Mouse (Mus musculus) hindbrain, embryonic 14.5 days (tissue): ENCODE measurements around the gene Olfr1016. TPM values are rescaled to one million over a fixed set of nuclear protein-coding genes. Genes with fewer than 3 reads are reported as not detected.

Experiments used
- ATAC-seq: fragments of 200-750 bp; cut with Nextera tagmentation; 2 replicates; pipeline ENCODE4 v1.8.0; 2017; ENCODE audit warnings: moderate number of reproducible peaks, mild to moderate bottlenecking, moderate TSS enrichment, moderate library complexity; ENCODE audit not compliant: low FRiP score
- DNase-seq: peaks from one replicate; pipeline ENCODE4 v3.0.0-alpha.2; 2015; ENCODE audit warnings: low spot score
- H3K27ac ChIP-seq: fragments of 300-500 bp; sonication (generic); 2 replicates; pipeline ENCODE4 v1.5.1; 2014; ENCODE audit warnings: mild to moderate bottlenecking, moderate library complexity
- H3K27me3 ChIP-seq: fragments of 300-500 bp; sonication (generic); 2 replicates; pipeline ENCODE4 v1.6.1; 2014; ENCODE audit warnings: mild to moderate bottlenecking, low read length, mixed read lengths; ENCODE audit not compliant: control insufficient read depth, insufficient read depth
- H3K36me3 ChIP-seq: fragments of 300-500 bp; sonication (generic); replicated peaks from 2 replicates; pipeline ENCODE4 v1.6.1; 2014; ENCODE audit not compliant: control insufficient read depth, insufficient read depth
- H3K4me1 ChIP-seq: fragments of 300-500 bp; sonication (generic); replicated peaks from 2 replicates; pipeline ENCODE4 v1.6.1; 2014; ENCODE audit warnings: antibody characterized with exemption, low read length, mixed read lengths; ENCODE audit not compliant: control insufficient read depth, insufficient read depth
- H3K4me2 ChIP-seq: fragments of 300-500 bp; sonication (generic); replicated peaks from 2 replicates; pipeline ENCODE4 v1.6.1; 2014; ENCODE audit warnings: mild to moderate bottlenecking, moderate library complexity
- H3K4me3 ChIP-seq: fragments of 300-500 bp; sonication (generic); replicated peaks from 2 replicates; pipeline ENCODE4 v1.5.1; 2014; ENCODE audit warnings: mild to moderate bottlenecking, low read length
- H3K9ac ChIP-seq: fragments of 300-500 bp; sonication (generic); 2 replicates; pipeline ENCODE4 v1.6.1; 2014
- H3K9me3 ChIP-seq: fragments of 300-500 bp; sonication (generic); 2 replicates; pipeline ENCODE4 v1.6.1; 2016; ENCODE audit warnings: low read length; ENCODE audit not compliant: control insufficient read depth
- WGBS: fragments of 180-500 bp; shearing (Covaris S2); extraction: QIAGEN DNeasy Blood & Tissue Kit; methylation state at CpG from one replicate; pipeline ENCODE4 v1.1.7; 2014; 5-methylcytosine and 5-hydroxymethylcytosine counted together
- polyA plus RNA-seq: library from polyadenylated mRNA; unstranded; fragments of >200 nt; fragmentation: Nextera tagmentation; extraction: Ambion mirVana; gene quantifications from 2 replicates; pipeline ENCODE4 v1.2.1, GENCODE M21; 2014

Gene Olfr1016
- polyA plus RNA-seq = not detected in 2 replicates

DNA sequence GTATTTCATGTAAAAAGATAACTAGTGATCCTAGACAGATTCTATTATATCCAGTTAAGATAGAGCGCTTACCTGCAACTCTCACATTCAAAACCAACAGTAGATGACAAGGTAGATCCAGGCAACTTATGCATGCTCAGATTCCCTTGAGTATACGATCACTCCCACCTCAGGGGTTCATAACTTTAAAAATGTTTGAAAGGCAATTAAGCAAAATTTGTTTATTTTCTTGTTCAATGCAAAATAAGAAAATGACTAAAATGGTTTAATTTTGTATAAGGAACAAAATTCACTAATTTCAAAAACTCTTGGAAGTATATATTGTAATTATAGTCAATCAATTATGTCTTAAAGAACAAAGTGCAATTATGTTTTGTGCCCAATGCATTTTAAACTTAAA is at the start of gene Olfr1016:
Gene Olfr1016, minus strand, starts transcription at position 101 of the 400 bp plus-strand sequence.
- H3K36me3 ChIP-seq = no peaks in the 10 kb centered on the region
- DNase-seq (no peak), ATAC-seq (no peak)
- no peaks in the 10 kb centered on the region for H3K27me3 ChIP-seq
- H3K4me3 ChIP-seq = no peak within 1 kb of the TSS
- H3K4me1 ChIP-seq = no peaks in the 10 kb centered on the region
- H3K9me3 ChIP-seq = no peaks in the 10 kb centered on the region
- H3K27ac ChIP-seq = no peak within 1 kb of the TSS
- no peak within 1 kb of the TSS for H3K9ac ChIP-seq
- 92% methylated on average over 2 of the region's 2 CpGs for WGBS
- no peak within 1 kb of the TSS for H3K4me2 ChIP-seq

DNA sequence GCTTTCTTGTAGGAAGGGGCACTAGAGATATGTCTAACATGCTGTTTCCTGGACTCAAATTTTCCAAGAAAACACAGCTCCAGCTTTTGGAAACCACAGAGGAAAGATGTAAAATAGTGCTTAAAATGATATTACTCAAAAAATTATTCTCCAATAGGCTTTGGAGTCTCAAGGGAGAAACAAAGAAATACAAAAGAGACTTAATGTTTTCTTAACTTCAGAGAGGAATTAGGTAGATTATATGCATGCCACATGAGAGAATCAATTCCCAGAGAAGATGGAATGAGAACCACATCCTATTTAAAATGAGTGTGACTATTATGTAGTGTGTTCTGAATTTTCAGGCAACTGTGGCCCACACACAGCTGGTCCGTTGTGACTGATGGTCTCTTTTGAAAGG is 44.4 kb upstream of the Olfr1016 start, which contains the start of gene Olfr1020:
Gene Olfr1020, plus strand, starts transcription at position 301 of the 400 bp plus-strand sequence.
- 79% methylated on average over 1 of the region's 1 CpGs for WGBS
- DNase-seq (no peak), ATAC-seq (no peak)
- H3K27me3 ChIP-seq = no peaks in the 10 kb centered on the region
- no peak within 1 kb of the TSS for H3K4me2 ChIP-seq
- H3K9ac ChIP-seq = no peak within 1 kb of the TSS
- H3K36me3 ChIP-seq = no peaks in the 10 kb centered on the region
- H3K4me3 ChIP-seq = no peak within 1 kb of the TSS
- no peak within 1 kb of the TSS for H3K27ac ChIP-seq
- no peaks in the 10 kb centered on the region for H3K9me3 ChIP-seq
- no peaks in the 10 kb centered on the region for H3K4me1 ChIP-seq

DNA sequence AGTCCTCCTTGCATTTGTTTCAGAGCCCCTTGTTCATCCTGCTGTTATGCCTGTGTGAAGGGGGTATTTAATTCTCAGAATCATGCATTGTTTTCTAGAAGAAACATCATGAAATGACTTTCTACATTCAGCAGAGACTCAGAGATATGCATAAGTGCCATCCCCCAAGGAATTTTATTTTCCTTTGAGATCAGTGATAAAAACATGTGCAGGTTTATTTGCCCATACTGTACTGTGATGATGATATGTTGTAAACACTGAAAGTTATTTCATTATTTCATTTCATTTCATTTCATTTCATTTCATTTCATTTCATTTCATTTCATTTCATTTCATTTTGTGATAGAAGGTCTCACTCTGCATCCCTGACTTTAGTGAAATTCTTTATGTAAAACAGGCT is 43.0 kb upstream of the Olfr1016 start, which contains the start of gene Olfr1019:
Gene Olfr1019, minus strand, starts transcription at position 101 of the 400 bp plus-strand sequence.
- no peak within 1 kb of the TSS for H3K4me2 ChIP-seq
- no peaks in the 10 kb centered on the region for H3K4me1 ChIP-seq
- DNase-seq (no peak), ATAC-seq (no peak)
- H3K36me3 ChIP-seq = no peaks in the 10 kb centered on the region
- no peak within 1 kb of the TSS for H3K27ac ChIP-seq
- H3K9me3 ChIP-seq = no peaks in the 10 kb centered on the region
- no peaks in the 10 kb centered on the region for H3K27me3 ChIP-seq
- no peak within 1 kb of the TSS for H3K4me3 ChIP-seq
- no peak within 1 kb of the TSS for H3K9ac ChIP-seq

DNA sequence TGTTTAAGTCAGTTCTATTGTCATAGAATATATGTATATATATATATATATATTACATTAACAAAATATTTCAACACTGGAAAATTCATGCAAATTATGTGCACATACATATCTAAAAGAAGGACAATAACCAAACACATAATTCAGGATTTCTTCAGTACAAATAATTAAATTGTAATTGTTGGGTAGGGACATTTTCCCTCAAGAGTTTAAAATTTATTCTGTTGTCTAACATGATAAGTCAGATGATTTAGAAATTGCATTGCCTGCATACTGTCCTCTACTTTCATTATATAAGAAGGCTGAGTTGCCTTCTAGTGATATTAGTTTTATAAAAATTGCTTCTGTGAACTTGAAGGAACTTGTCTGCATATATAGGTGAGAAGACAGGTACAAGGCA is 15.8 kb upstream of the Olfr1016 start, which contains the start of gene Olfr1018:
Gene Olfr1018, plus strand, starts transcription at position 301 of the 400 bp plus-strand sequence.
- Histone ChIP-seq H3K27ac (no peak within 1 kb of the TSS), H3K4me1 (no peaks in the 10 kb centered on the region), H3K9ac (no peak within 1 kb of the TSS), H3K36me3 (no peaks in the 10 kb centered on the region), H3K4me2 (no peak within 1 kb of the TSS), H3K9me3 (no peaks in the 10 kb centered on the region), H3K27me3 (no peaks in the 10 kb centered on the region), H3K4me3 (no peak within 1 kb of the TSS)
- DNase-seq (no peak), ATAC-seq (no peak)

DNA sequence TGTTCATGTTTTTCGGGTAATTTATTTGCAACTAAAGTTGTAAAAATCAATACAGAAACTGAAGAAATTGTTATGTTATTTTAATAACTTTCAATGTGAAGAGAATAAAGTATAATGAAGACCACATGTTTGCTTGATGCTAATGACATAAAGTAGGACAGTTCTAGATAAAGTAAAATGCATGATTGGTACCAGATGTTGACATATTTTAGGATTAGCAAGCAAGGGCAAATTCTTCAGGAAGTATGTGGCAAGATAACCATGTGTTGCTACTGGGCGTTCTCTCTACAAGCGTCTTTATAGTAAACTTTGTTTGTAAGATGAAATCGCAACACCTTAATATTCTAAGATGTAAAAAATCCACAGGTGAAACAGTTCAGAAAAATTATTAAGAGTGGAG is 2.2 kb upstream of the Olfr1016 start:
- H3K27ac ChIP-seq = no peak overlapping the region
- no peak for ATAC-seq
- no peak for DNase-seq
- H3K27me3 ChIP-seq = no peaks in the 10 kb centered on the region
- 93% methylated on average over 4 of the region's 4 CpGs for WGBS
- no peak overlapping the region for H3K4me3 ChIP-seq
- H3K4me1 ChIP-seq = no peaks in the 10 kb centered on the region
- H3K4me2 ChIP-seq = no peak overlapping the region
- no peaks in the 10 kb centered on the region for H3K36me3 ChIP-seq
- H3K9me3 ChIP-seq = no peaks in the 10 kb centered on the region
- no peak overlapping the region for H3K9ac ChIP-seq

DNA sequence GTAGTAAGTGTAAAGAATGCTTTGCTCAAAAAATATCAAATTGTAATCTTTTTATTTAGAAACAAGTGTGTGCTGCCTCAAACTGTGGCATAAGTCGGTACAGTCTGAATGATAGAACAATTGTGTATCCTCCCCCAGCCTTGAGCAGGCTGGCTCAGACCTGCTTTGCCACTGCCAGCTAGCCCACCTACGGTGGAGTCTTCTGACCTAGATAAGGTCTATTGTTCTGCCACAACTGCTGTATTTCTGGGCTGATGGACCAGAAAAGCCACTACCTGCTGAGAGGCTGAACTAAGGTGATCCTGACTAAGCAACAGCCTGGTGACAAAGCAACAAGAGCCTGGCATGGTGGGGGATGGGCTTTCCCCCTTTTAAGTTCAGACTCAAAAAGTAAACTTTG is 10.0 kb downstream of the Olfr1016 start:
- Histone ChIP-seq H3K9me3 (no peaks in the 10 kb centered on the region), H3K4me1 (no peaks in the 10 kb centered on the region), H3K4me3 (no peak overlapping the region), H3K9ac (no peak overlapping the region), H3K27me3 (no peaks in the 10 kb centered on the region), H3K27ac (no peak overlapping the region), H3K4me2 (no peak overlapping the region), H3K36me3 (no peaks in the 10 kb centered on the region)
- no peak for ATAC-seq
- no peak for DNase-seq
- WGBS = 20% methylated on average over 2 of the region's 2 CpGs

DNA sequence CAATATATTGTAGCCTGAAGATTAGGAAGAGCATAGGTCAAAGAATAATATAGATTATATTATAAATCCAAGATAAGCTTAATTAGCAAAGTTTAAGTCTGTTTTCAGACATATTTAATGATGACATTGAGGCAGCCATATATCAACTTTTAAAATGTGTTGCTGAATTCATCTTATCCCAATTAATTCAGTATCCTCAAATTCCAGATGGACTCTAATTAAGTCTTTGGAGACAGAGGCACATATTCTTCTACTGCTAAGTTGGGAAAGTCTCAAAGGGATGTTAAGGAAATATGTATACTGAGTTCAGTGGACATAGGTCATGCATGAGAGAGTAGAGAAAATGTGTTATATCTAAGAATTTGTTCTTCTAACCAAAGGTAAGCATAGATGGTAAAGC is 20.6 kb downstream of the Olfr1016 start, which contains the start of gene Olfr1015:
Gene Olfr1015, plus strand, starts transcription at position 301 of the 400 bp plus-strand sequence.
- DNase-seq (no peak), ATAC-seq (no peak)
- no peaks in the 10 kb centered on the region for H3K9me3 ChIP-seq
- H3K4me3 ChIP-seq = no peak within 1 kb of the TSS
- no peaks in the 10 kb centered on the region for H3K36me3 ChIP-seq
- H3K27ac ChIP-seq = no peak within 1 kb of the TSS
- H3K27me3 ChIP-seq = no peaks in the 10 kb centered on the region
- H3K9ac ChIP-seq = no peak within 1 kb of the TSS
- H3K4me1 ChIP-seq = no peaks in the 10 kb centered on the region
- H3K4me2 ChIP-seq = no peak within 1 kb of the TSS

DNA sequence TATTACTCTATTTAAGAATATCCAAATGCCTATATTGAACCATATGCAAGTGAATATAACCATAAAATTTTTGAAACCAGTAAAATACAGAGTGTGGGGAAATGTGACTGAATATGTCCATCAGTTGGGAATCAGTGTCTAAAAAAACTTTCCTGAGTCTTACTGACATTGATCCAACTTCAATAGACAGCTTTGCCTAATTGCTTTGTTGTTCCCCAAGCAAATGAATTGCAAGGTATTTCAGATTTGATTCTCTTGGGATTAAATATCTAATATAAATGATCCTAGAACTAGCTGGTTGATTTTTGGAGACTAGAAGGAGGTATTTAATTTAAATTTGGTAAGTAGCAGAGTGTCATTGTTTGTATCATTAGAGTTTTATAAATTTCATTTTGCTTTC is 29.9 kb downstream of the Olfr1016 start, which contains the start of gene Olfr1014:
Gene Olfr1014, plus strand, starts transcription at position 301 of the 400 bp plus-strand sequence.
- Histone ChIP-seq H3K9ac (no peak within 1 kb of the TSS), H3K36me3 (no peaks in the 10 kb centered on the region), H3K27ac (no peak within 1 kb of the TSS), H3K4me2 (no peak within 1 kb of the TSS), H3K4me3 (no peak within 1 kb of the TSS), H3K4me1 (no peaks in the 10 kb centered on the region), H3K9me3 (no peaks in the 10 kb centered on the region), H3K27me3 (no peaks in the 10 kb centered on the region)
- no peak for DNase-seq
- ATAC-seq = no peak

DNA sequence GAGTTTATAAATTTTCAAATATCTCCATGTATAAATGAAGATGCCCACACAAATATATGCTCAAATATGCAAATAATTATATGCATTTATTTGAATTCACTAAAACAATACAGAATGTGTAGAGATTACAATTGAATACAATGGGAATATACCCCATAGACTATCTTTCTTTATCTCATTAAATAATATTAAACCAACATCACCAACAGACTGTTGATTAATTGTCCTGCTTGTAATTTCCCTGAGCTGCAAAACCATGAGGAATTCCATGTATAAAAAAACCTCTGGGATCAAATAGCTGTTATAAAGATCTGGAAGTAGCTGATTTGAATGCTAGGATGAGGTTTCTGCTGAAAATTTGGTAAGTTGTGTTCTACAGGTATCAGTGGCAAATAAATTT is 35.5 kb downstream of the Olfr1016 start, which contains the start of gene Olfr1013:
Gene Olfr1013, plus strand, starts transcription at position 301 of the 400 bp plus-strand sequence.
- Histone ChIP-seq H3K9me3 (no peaks in the 10 kb centered on the region), H3K36me3 (no peaks in the 10 kb centered on the region), H3K27me3 (no peaks in the 10 kb centered on the region), H3K4me3 (no peak within 1 kb of the TSS), H3K4me1 (no peaks in the 10 kb centered on the region), H3K9ac (no peak within 1 kb of the TSS), H3K27ac (no peak within 1 kb of the TSS), H3K4me2 (no peak within 1 kb of the TSS)
- ATAC-seq = no peak
- DNase-seq = no peak

DNA sequence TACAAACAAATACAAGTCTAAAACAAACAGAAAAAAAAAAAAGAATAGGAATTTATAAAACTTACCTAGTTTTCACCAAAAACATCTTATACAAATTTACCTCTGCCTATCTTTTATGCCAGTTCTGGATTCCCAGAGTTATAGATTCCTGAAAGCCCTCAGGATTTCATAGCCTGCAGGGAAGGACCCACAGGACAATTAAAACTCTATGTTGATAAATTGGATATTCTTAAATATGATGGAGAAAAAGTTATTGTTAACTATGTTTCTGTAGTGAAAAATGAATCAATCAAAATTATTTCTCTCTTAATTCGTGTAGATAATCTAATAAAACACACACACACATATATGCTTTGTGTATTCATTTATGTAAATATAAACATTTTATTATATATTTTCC is 39.7 kb downstream of the Olfr1016 start, which contains the start of gene Olfr1012:
Gene Olfr1012, minus strand, starts transcription at position 101 of the 400 bp plus-strand sequence.
- no peaks in the 10 kb centered on the region for H3K4me1 ChIP-seq
- no peak within 1 kb of the TSS for H3K9ac ChIP-seq
- no peaks in the 10 kb centered on the region for H3K9me3 ChIP-seq
- H3K36me3 ChIP-seq = no peaks in the 10 kb centered on the region
- no peak within 1 kb of the TSS for H3K27ac ChIP-seq
- H3K4me2 ChIP-seq = no peak within 1 kb of the TSS
- no peaks in the 10 kb centered on the region for H3K27me3 ChIP-seq
- DNase-seq (no peak), ATAC-seq (no peak)
- WGBS = 77% methylated on average over 1 of the region's 1 CpGs
- no peak within 1 kb of the TSS for H3K4me3 ChIP-seq
